Mouse (Mus musculus): ENCODE measurements at regions not wholly inside any gene's neighbourhood (a gene's known extent, or its start where the extent isn't known, plus 50 kb on each side); places are given as distances from the start of the nearest gene placed in this dataset.

DNA sequence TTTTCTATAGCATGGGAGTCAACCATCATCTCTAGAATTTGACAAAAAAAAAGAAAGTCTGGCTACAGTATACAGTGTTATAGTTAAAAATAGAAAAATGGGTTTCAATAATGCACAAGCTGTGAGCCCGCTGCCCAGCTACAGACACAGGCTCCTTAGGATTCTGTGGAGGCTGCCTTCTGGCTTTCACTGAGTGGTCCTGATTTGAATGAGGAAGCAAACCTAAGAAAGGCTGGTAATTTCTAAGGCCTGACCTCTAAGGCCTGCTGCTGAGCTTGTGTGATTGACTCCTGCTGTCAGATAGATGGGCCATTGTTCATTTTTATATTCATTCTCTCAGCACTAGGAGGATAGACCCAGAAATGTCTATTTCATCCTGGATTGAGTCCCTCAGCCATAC lies 67.7 kb downstream of the Alg10b start:
- Histone ChIP-seq H3K9ac (replicated peaks) (no peak overlapping the region), H3K4me3 (ENCODE audit: insufficient read depth in 1 of 2, low read depth in 2 of 2, low read length in 2 of 2) (no peak overlapping the region), H3K27ac (no peak overlapping the region), H3K4me1 (replicated peaks; ENCODE audit: control insufficient read depth in 2 of 2, insufficient read depth in 2 of 2, low read length in 1 of 2) (no peaks in the 10 kb centered on the region), H3K4me2 (ENCODE audit: low read depth) (no peak overlapping the region), H3K27me3 (ENCODE audit: control insufficient read depth, insufficient read depth, low read length) (no peaks in the 10 kb centered on the region), H3K36me3 (replicated peaks; ENCODE audit: control insufficient read depth, insufficient read depth, low read depth) (no peaks in the 10 kb centered on the region), H3K9me3 (ENCODE audit: control insufficient read depth, low read length) (no peaks in the 10 kb centered on the region)
- WGBS (ENCODE audit: insufficient replicate concordance) = 67% methylated on average over 1 of the region's 1 CpGs
- DNase-seq (ENCODE audit: low read depth in 3 of 3, low spot score in 3 of 3) (no peak), ATAC-seq (ENCODE audit: insufficient read depth) (no peak)
- TF ChIP-seq CTCF (IDR thresholded peaks at IDR 0.05; ENCODE audit: low read depth) = no peak
- no peak for TF ChIP-seq EP300 (IDR thresholded peaks at IDR 0.05; ENCODE audit: low read depth)

DNA sequence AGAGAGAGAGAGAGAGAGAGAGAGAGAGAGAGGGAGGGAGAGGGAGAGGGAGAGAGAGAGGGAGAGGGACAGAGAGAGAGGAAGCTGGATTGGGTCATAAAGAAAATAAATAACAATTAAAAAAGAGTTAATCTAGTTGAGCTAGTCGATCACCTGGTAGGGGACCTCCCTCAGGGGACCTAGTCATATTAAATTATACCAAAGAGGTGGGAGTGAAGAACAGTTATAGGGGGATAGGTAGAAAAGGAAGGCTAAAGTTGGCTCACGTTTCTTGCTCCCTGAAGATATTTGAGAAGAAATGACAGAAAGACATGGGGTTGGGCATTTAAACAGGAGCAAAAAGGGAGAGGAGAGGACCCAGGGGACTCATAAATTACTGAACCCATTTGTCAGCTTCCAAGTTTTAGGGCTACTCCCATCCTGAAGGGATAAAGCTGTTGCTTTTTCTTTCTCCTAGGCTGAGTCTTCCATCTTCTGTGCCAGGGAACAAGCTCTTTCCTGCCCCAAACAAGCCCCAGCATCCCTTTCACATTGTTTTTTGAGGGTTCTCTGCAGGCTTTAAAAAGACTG lies 70.3 kb downstream of the Alg10b start:
- DNase-seq (ENCODE audit: low read depth in 3 of 3, low spot score in 3 of 3) = no peak
- Histone ChIP-seq H3K4me3 (ENCODE audit: insufficient read depth in 1 of 2, low read depth in 2 of 2, low read length in 2 of 2) (no peak overlapping the region), H3K9me3 (ENCODE audit: control insufficient read depth, low read length) (no peaks in the 10 kb centered on the region), H3K4me1 (replicated peaks; ENCODE audit: control insufficient read depth in 2 of 2, insufficient read depth in 2 of 2, low read length in 1 of 2) (no peaks in the 10 kb centered on the region), H3K36me3 (replicated peaks; ENCODE audit: control insufficient read depth, insufficient read depth, low read depth) (no peaks in the 10 kb centered on the region), H3K27me3 (ENCODE audit: control insufficient read depth, insufficient read depth, low read length) (no peaks in the 10 kb centered on the region), H3K4me2 (ENCODE audit: low read depth) (no peak overlapping the region), H3K27ac (no peak overlapping the region), H3K9ac (replicated peaks) (no peak overlapping the region)
- no peak for ATAC-seq (ENCODE audit: insufficient read depth)
- TF ChIP-seq EP300 (IDR thresholded peaks at IDR 0.05; ENCODE audit: low read depth) = no peak
- no peak for TF ChIP-seq CTCF (IDR thresholded peaks at IDR 0.05; ENCODE audit: low read depth)
- WGBS (ENCODE audit: insufficient replicate concordance) = 38% methylated on average over 2 of the region's 2 CpGs

DNA sequence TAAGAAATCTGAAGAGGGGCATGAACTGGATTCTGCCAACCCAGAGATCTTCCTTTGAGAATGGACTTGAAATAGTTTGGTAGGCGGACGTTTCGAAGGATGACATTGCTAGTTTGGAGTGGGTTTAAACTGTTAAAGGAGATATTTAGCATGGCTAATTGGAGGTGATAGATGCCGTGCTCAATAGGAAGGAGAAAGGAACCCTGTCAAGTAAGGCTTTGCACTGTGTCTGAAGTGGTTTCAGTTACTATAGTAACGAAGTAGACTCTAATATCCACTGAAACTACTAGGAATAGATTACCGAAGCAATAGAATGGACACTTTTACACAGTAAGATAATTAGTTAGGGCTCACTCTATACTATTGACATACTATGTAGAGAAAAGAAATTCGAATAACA lies 74.5 kb downstream of the Alg10b start:
- H3K4me3 ChIP-seq (ENCODE audit: insufficient read depth in 1 of 2, low read depth in 2 of 2, low read length in 2 of 2) = no peak overlapping the region
- H3K27ac ChIP-seq = no peak overlapping the region
- H3K4me2 ChIP-seq (ENCODE audit: low read depth) = no peak overlapping the region
- no peak for ATAC-seq (ENCODE audit: insufficient read depth)
- 66% methylated on average over 7 of the region's 7 CpGs for whole genome bisulfite sequencing (ENCODE audit: insufficient replicate concordance)
- no peaks in the 10 kb centered on the region for H3K36me3 ChIP-seq (replicated peaks; ENCODE audit: control insufficient read depth, insufficient read depth, low read depth)
- H3K9ac ChIP-seq (replicated peaks) = no peak overlapping the region
- no peaks in the 10 kb centered on the region for H3K4me1 ChIP-seq (replicated peaks; ENCODE audit: control insufficient read depth in 2 of 2, insufficient read depth in 2 of 2, low read length in 1 of 2)
- no peaks in the 10 kb centered on the region for H3K9me3 ChIP-seq (ENCODE audit: control insufficient read depth, low read length)
- DNase-seq (ENCODE audit: low read depth in 3 of 3, low spot score in 3 of 3) = no peak
- TF ChIP-seq EP300 (IDR thresholded peaks at IDR 0.05; ENCODE audit: low read depth) (no peak), CTCF (IDR thresholded peaks at IDR 0.05; ENCODE audit: low read depth) (no peak)
- no peaks in the 10 kb centered on the region for H3K27me3 ChIP-seq (ENCODE audit: control insufficient read depth, insufficient read depth, low read length)

DNA sequence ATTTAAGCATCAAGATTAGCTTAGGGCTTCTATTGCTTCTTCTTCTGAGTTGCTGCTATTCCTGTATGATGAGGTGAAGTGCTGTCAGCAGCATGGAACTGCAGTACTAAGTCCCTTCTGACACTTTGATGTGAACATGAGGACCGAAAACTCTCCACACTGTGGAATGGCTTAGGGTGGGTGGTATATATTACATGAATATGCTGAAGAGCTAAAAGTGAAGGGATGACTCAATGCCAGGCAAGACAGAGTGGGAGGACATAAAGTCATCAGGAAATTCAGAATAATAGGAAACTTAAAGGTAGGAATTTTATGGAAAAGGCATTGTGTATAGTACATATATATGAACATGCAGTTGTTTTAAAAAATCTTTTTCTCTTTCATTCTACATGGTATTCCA lies 79.3 kb downstream of the Alg10b start:
- H3K9ac ChIP-seq (replicated peaks) = no peak overlapping the region
- TF ChIP-seq CTCF (IDR thresholded peaks at IDR 0.05; ENCODE audit: low read depth) = no peak
- no peak for TF ChIP-seq EP300 (IDR thresholded peaks at IDR 0.05; ENCODE audit: low read depth)
- H3K4me2 ChIP-seq (ENCODE audit: low read depth) = no peak overlapping the region
- ATAC-seq (ENCODE audit: insufficient read depth) (no peak), DNase-seq (ENCODE audit: low read depth in 3 of 3, low spot score in 3 of 3) (no peak)
- 70% methylated on average over 1 of the region's 1 CpGs for WGBS (ENCODE audit: insufficient replicate concordance)
- no peak overlapping the region for H3K27ac ChIP-seq
- no peak overlapping the region for H3K4me3 ChIP-seq (ENCODE audit: insufficient read depth in 1 of 2, low read depth in 2 of 2, low read length in 2 of 2)
- no peaks in the 10 kb centered on the region for H3K36me3 ChIP-seq (replicated peaks; ENCODE audit: control insufficient read depth, insufficient read depth, low read depth)
- no peaks in the 10 kb centered on the region for H3K4me1 ChIP-seq (replicated peaks; ENCODE audit: control insufficient read depth in 2 of 2, insufficient read depth in 2 of 2, low read length in 1 of 2)
- no peaks in the 10 kb centered on the region for H3K27me3 ChIP-seq (ENCODE audit: control insufficient read depth, insufficient read depth, low read length)
- H3K9me3 ChIP-seq (ENCODE audit: control insufficient read depth, low read length) = no peaks in the 10 kb centered on the region

DNA sequence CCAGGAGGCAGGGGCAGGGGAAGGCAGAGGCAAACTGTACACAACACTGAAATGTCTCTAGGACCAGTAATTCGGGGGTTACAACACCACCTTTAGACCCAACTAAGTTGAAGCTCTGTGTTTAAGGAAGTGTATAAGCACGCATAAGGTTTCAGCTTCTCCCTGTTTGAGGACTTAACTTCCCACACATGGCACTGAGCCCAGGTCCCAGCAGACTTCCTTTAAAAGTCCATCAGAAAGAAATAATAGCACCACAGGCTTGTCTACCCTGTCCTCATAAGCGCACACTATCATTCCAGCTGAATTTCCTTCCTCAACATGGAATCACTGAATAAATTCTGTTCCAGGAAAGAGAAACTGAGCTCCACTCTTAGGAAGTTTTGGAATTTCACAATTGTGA lies 80.9 kb downstream of the Alg10b start:
- WGBS (ENCODE audit: insufficient replicate concordance) = 56% methylated on average over 3 of the region's 3 CpGs
- Histone ChIP-seq H3K4me1 (replicated peaks; ENCODE audit: control insufficient read depth in 2 of 2, insufficient read depth in 2 of 2, low read length in 1 of 2) (no peaks in the 10 kb centered on the region), H3K27ac (no peak overlapping the region), H3K9ac (replicated peaks) (no peak overlapping the region), H3K27me3 (ENCODE audit: control insufficient read depth, insufficient read depth, low read length) (no peaks in the 10 kb centered on the region), H3K4me3 (ENCODE audit: insufficient read depth in 1 of 2, low read depth in 2 of 2, low read length in 2 of 2) (no peak overlapping the region), H3K4me2 (ENCODE audit: low read depth) (no peak overlapping the region), H3K9me3 (ENCODE audit: control insufficient read depth, low read length) (no peaks in the 10 kb centered on the region), H3K36me3 (replicated peaks; ENCODE audit: control insufficient read depth, insufficient read depth, low read depth) (no peaks in the 10 kb centered on the region)
- no peak for ATAC-seq (ENCODE audit: insufficient read depth)
- DNase-seq (ENCODE audit: low read depth in 3 of 3, low spot score in 3 of 3) = no peak
- TF ChIP-seq EP300 (IDR thresholded peaks at IDR 0.05; ENCODE audit: low read depth) (no peak), CTCF (IDR thresholded peaks at IDR 0.05; ENCODE audit: low read depth) (no peak)
